ENCODE assay signal across 20 mouse cellular contexts in the genomic region with DNA sequence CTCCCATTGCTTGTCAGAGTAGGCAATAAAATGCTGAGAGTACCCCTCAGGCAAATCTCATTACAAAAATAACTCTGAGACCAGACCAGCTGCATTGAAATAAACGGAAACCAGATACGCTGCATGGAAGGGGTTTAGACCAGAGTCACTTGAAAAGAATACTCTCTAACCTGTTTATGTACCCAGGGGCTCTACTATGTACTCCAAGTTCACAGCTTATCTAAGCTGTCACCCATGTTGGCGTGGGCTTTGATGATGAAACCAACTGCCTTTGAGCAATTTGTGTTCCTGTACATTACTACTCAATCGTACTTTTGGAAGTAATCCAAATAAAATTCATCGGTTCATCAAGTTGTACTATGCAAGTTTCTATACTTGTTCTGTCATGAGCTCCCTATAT.
"Had no signal": no experiment of that assay in that cellular context is flagged by ENCODE, and none has a peak within 500 bp of the region (broad histone marks: within the 10 kb centered on the region; RNA-seq: fewer than 3 reads in every experiment).

No protein-coding gene starts in this region.

- H3K4me3 ChIP-seq: limb, embryonic 12.5 days; midbrain, embryonic 12.5 days; midbrain, embryonic 15.5 days; neural tube, embryonic 12.5 days; neural tube, embryonic 15.5 days had no signal

- DNase-seq: kidney, adult 2 months; kidney, postnatal 10 days; kidney, postnatal 36 days; liver, postnatal 0 days; lung, embryonic 14.5 days; right cerebral cortex, adult 18-20 months; right cerebral cortex, postnatal 14 days; right cerebral cortex, postnatal 4 days; thymus, postnatal 36 days had no signal

- H3K9me3 ChIP-seq: midbrain, embryonic 12.5 days; midbrain, embryonic 15.5 days; neural tube, embryonic 12.5 days; neural tube, embryonic 15.5 days had no signal

- H3K27ac ChIP-seq: limb, embryonic 12.5 days; liver, embryonic 14.5 days; macrophage; midbrain, embryonic 12.5 days; midbrain, embryonic 15.5 days; neural tube, embryonic 12.5 days; neural tube, embryonic 15.5 days; stomach, postnatal 0 days had no signal

- H3K36me3 ChIP-seq: limb, embryonic 12.5 days; midbrain, embryonic 12.5 days; midbrain, embryonic 15.5 days; neural tube, embryonic 12.5 days; neural tube, embryonic 15.5 days had no signal

- ATAC-seq: intestine, postnatal 0 days; liver, postnatal 0 days; lung, postnatal 0 days; midbrain, embryonic 15.5 days had no signal

- H3K4me2 ChIP-seq: limb, embryonic 12.5 days; liver, embryonic 11.5 days; lung, embryonic 14.5 days; midbrain, embryonic 12.5 days; midbrain, embryonic 15.5 days; neural tube, embryonic 12.5 days; neural tube, embryonic 15.5 days had no signal

- H3K27me3 ChIP-seq: limb, embryonic 12.5 days; midbrain, embryonic 12.5 days; midbrain, embryonic 15.5 days; neural tube, embryonic 12.5 days; neural tube, embryonic 15.5 days had no signal

- H3K9ac ChIP-seq: limb, embryonic 12.5 days; liver, embryonic 14.5 days; liver, postnatal 0 days; lung, embryonic 14.5 days; midbrain, embryonic 12.5 days; midbrain, embryonic 15.5 days; neural tube, embryonic 12.5 days; neural tube, embryonic 15.5 days had no signal

- H3K4me1 ChIP-seq: midbrain, embryonic 12.5 days; midbrain, embryonic 15.5 days; neural tube, embryonic 12.5 days; neural tube, embryonic 15.5 days had no signal
